Mouse (Mus musculus) stomach, embryonic 16.5 days (tissue): ENCODE results near the gene Txlna. TPM values are rescaled to one million over a fixed set of nuclear protein-coding genes. Genes with fewer than 3 reads are reported as not detected.

Experiments
- microRNA-seq: library from miRNA; unstranded; fragments of <30 nt; microRNA quantifications from one replicate; pipeline ENCODE4, GENCODE M21; 2016
- polyA plus RNA-seq: library from polyadenylated mRNA; unstranded; fragments of >200 nt; fragmentation: Nextera tagmentation; extraction: Ambion mirVana; gene quantifications from 2 replicates; pipeline ENCODE4 v1.2.1, GENCODE M21; 2015

Gene Txlna
- polyA plus RNA-seq, 1 experiment from 2014 or later: 65.3 TPM

Small RNA genes lying within 50 kb of the gene (microRNA-seq; reads per million reads assigned to microRNA genes)
- not detected for gene Mir7016

Other genes with a start within 250 kb of the Txlna start
- gene Zbtb8b, start 200.2 kb downstream of the Txlna start, polyA plus RNA-seq: 1.4 and 1.6 TPM in 2 replicates
- 28.0 and 30.5 TPM in 2 replicates for gene Bsdc1, start 179.5 kb downstream of the Txlna start, polyA plus RNA-seq
- not detected in 2 replicates for gene Tssk3, start 150.0 kb downstream of the Txlna start, polyA plus RNA-seq
- not detected in 2 replicates for gene Fam229a, start 149.9 kb downstream of the Txlna start, polyA plus RNA-seq
- gene Marcksl1, start 127.5 kb downstream of the Txlna start, polyA plus RNA-seq: 259 and 296 TPM in 2 replicates
- 195 and 205 TPM in 2 replicates for gene Hdac1, start 98.4 kb downstream of the Txlna start, polyA plus RNA-seq
- 3.0 and 7.3 TPM in 2 replicates for gene Lck, start 67.4 kb downstream of the Txlna start, polyA plus RNA-seq
- gene Fam167b, start 62.5 kb downstream of the Txlna start, polyA plus RNA-seq: 4.1 TPM in 2 replicates
- 239 and 253 TPM in 2 replicates for gene Eif3i, start 40.4 kb downstream of the Txlna start, polyA plus RNA-seq
- 181 and 190 TPM in 2 replicates for gene Tmem234, start 40.4 kb downstream of the Txlna start, polyA plus RNA-seq
- 1.3 and 3.0 TPM in 2 replicates for gene Dcdc2b, start 26.8 kb downstream of the Txlna start, polyA plus RNA-seq
- gene Iqcc, start 22.0 kb downstream of the Txlna start, polyA plus RNA-seq: 27.4 and 34.7 TPM in 2 replicates
- 49.6 and 58.4 TPM in 2 replicates for gene Ccdc28b, start 17.1 kb downstream of the Txlna start, polyA plus RNA-seq
- 15.2 and 16.2 TPM in 2 replicates for gene Kpna6, start 31.7 kb upstream of the Txlna start, polyA plus RNA-seq
- gene Tmem39b, start 55.8 kb upstream of the Txlna start, polyA plus RNA-seq: 11.7 and 13.9 TPM in 2 replicates
- 52.8 and 54.5 TPM in 2 replicates for gene Khdrbs1, start 101.2 kb upstream of the Txlna start, polyA plus RNA-seq
- gene Ptp4a2, start 170.2 kb upstream of the Txlna start, polyA plus RNA-seq: 277 and 329 TPM in 2 replicates